Mouse (Mus musculus): ENCODE data around the gene Gm29644. TPM values are rescaled to one million over a fixed set of nuclear protein-coding genes. Genes with fewer than 3 reads are reported as not detected.
"Not testable (repeated sequence)": the region's sequence is repeated elsewhere in the genome, so short reads cannot be mapped to it uniquely, and the experiment has no call there.

Gene Gm29644
- not detected in 2 replicates for polyA plus RNA-seq (2015; fragmentation: Nextera tagmentation; extraction: Ambion mirVana)

- H3K4me1 ChIP-seq (replicated peaks); H3K9ac ChIP-seq; ATAC-seq (ENCODE audit: low FRiP score, low read depth); H3K27ac ChIP-seq (replicated peaks); H3K36me3 ChIP-seq; H3K9me3 ChIP-seq; H3K4me3 ChIP-seq; H3K4me2 ChIP-seq; H3K27me3 ChIP-seq: not testable (repeated sequence)
- WGBS, result no CpG with 5 or more reads among the region's 2 CpGs
Measured at GRCm38 (mm10) chrY:70303187-70303586, at the start of gene Gm29644, which contains the start of gene Gm29423. Gm29644 (minus strand) TSS chrY:70303343. Gm29423 (minus strand) TSS chrY:70303287.

GRCm38 (mm10) chrY:70273542-70273941, 29.6 kb downstream of the Gm29644 start, which contains the start of gene Gm21118:
Gm21118 (minus strand) TSS chrY:70273642.
- not testable (repeated sequence) for H3K27ac ChIP-seq (replicated peaks); H3K9ac ChIP-seq; H3K36me3 ChIP-seq; H3K4me1 ChIP-seq (replicated peaks); H3K27me3 ChIP-seq; H3K9me3 ChIP-seq; H3K4me3 ChIP-seq; ATAC-seq (ENCODE audit: low FRiP score, low read depth); H3K4me2 ChIP-seq
- no CpG with 5 or more reads among the region's 4 CpGs for WGBS

Other genes starting within 250 kb of the Gm29644 start
- not detected in 2 replicates for gene Gm21118, start 29.7 kb downstream of the Gm29644 start, polyA plus RNA-seq (2015; fragmentation: Nextera tagmentation; extraction: Ambion mirVana)
- gene Gm29423, start 56 bp downstream of the Gm29644 start, polyA plus RNA-seq (2015; fragmentation: Nextera tagmentation; extraction: Ambion mirVana), result not detected in 2 replicates
- not detected in 2 replicates for gene Gm20888, start 138.5 kb upstream of the Gm29644 start, polyA plus RNA-seq (2015; fragmentation: Nextera tagmentation; extraction: Ambion mirVana)

All from hindbrain, embryonic 15.5 days (tissue).